Mouse (Mus musculus): ENCODE measurements around the gene Mmab.

GRCm38 (mm10) chr5:114434359-114434758, 9.5 kb downstream of the Mmab start:
- no peak for TF ChIP-seq ZC3H11A (IDR thresholded peaks at IDR 0.05; ENCODE audit: borderline replicate concordance, low read depth, low read length)
- TF ChIP-seq HCFC1 (IDR thresholded peaks at IDR 0.05; ENCODE audit: borderline replicate concordance, insufficient read depth, low read length), result no peak
